9 mouse cellular contexts compared by ENCODE assay signal in the genomic region with DNA sequence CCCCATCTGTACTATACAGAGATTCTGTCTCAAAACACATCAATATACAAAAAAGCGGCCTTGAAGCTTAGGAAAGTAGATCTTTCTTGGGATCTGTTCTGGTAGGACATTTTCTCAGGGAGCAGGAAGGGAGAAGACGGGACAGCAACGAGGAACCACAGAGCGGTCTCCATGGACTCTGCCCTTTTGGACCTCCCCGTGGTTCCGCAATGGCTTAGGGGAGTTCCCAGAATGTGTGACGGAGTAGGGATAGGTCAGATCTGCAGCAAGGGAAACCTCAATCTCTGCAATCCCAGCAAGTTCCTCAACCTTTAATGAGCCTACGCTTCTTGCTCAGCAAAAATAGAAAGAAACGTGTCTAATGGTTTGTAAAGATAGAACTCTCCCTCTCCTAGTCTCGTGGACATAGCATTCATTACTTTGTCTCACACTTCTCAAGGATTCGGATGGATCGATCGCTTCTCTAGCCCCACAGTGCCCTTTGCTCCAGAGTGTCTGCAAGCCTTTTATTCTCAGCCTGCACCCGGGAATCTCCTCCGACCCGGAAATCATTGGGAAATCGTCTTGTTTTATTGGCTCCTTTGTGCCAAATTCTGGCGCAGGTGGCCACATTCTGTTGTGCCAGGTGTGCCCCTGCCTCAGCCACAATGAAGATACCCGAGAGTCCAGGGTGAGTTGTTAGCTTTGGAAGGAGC. TPM values are rescaled to one million over a fixed set of nuclear protein-coding genes. Genes with fewer than 3 reads are reported as not detected.
A peak's percentile ranks its signal among the peaks of the same experiment; 100 is the strongest.
DNase-seq lines count a peak whose midpoint lies in the region; ATAC-seq and TF ChIP-seq lines count a peak whose summit lies in the region.
"Had no signal": no experiment of that assay in that cellular context is flagged by ENCODE, and none has a peak within 500 bp of the region (broad histone marks: within the 10 kb centered on the region; RNA-seq: fewer than 3 reads in every experiment).

No protein-coding gene starts in this region.

- H3K9ac ChIP-seq in neural tube, embryonic 13.5 days, result peak overlapping the region; percentile 68

- H3K27me3 ChIP-seq in kidney, adult 2 months (replicated peaks; ENCODE audit: control insufficient read depth, insufficient read depth, low read length), result no peaks in the 10 kb centered on the region
- H3K27me3 ChIP-seq in neural tube, embryonic 13.5 days, result no peaks in the 10 kb centered on the region; the same call in 1 of the 2 replicates

- TF ChIP-seq POLR2A in kidney, adult 2 months (IDR thresholded peaks at IDR 0.05; ENCODE audit: low read depth, low read length), result no peak
- TF ChIP-seq POLR2A in lung, adult 2 months (IDR thresholded peaks at IDR 0.05; ENCODE audit: borderline replicate concordance, extremely low read depth, low read depth, low read length), result peak; percentile 44; the same call in 1 of the 2 replicates

- peak; percentile 77 for DNase-seq in adrenal gland, postnatal 14 days
- DNase-seq in embryo, embryonic 9.5 days (ENCODE audit: extremely low spot score), result peak; percentile 43
- peak; percentile 68 to 69 for DNase-seq in heart, adult 9 months (ENCODE audit: low spot score in 2 of 2)
- DNase-seq in kidney, adult 2 months, result peak; percentile 91
- DNase-seq in lung, adult 2 months, result peak; percentile 69
- DNase-seq in spleen, postnatal 10 days (ENCODE audit: low spot score in 2 of 2), result no peak
- no peak for DNase-seq in thymus, postnatal 25 days

- TF ChIP-seq CTCF in kidney, adult 2 months (conservative IDR thresholded peaks at IDR 0.05; ENCODE audit: insufficient read depth, insufficient read length, low read depth, low read length), result no peak
- TF ChIP-seq CTCF in lung, adult 2 months (IDR thresholded peaks at IDR 0.05; ENCODE audit: insufficient read depth, low read length), result no peak

- 3% methylated on average over 19 of the region's 19 CpGs for WGBS in kidney, adult 2 months
- 13% methylated on average over 19 of the region's 19 CpGs for WGBS in lung, adult 2 months
- WGBS in neural tube, embryonic 13.5 days, result 5% methylated on average over 19 of the region's 19 CpGs

- peak overlapping the region; percentile 34 for H3K27ac ChIP-seq in kidney, adult 2 months (ENCODE audit: insufficient read depth, low read depth, low read length)
- peak overlapping the region; percentile 20; the same call in 1 of the 2 replicates for H3K27ac ChIP-seq in neural tube, embryonic 13.5 days (replicated peaks)

- ATAC-seq in neural tube, embryonic 13.5 days (ENCODE audit: low read depth), result peak; percentile 47; the same call in 1 of the 2 replicates

- no peaks in the 10 kb centered on the region for H3K9me3 ChIP-seq in neural tube, embryonic 13.5 days

- no peaks in the 10 kb centered on the region for H3K36me3 ChIP-seq in kidney, adult 2 months (ENCODE audit: control insufficient read depth, insufficient read depth, low read length)
- no peaks in the 10 kb centered on the region for H3K36me3 ChIP-seq in neural tube, embryonic 13.5 days

- H3K4me2 ChIP-seq in neural tube, embryonic 13.5 days, result peak overlapping the region; percentile 62

- H3K4me3 ChIP-seq in kidney, adult 2 months (ENCODE audit: insufficient read depth, low read depth, low read length), result peak overlapping the region; percentile 79
- peak overlapping the region; percentile 77 for H3K4me3 ChIP-seq in lung, adult 2 months (replicated peaks; ENCODE audit: extremely low read depth, low read depth, low read length)
- H3K4me3 ChIP-seq in neural tube, embryonic 13.5 days, result peak overlapping the region; percentile 47

- peaks cover 8% of the 10 kb centered on the region; the same call in 1 of the 2 replicates for H3K4me1 ChIP-seq in kidney, adult 2 months (ENCODE audit: control insufficient read depth, insufficient read depth, low read length)
- H3K4me1 ChIP-seq in lung, adult 2 months (ENCODE audit: control insufficient read depth, insufficient read depth, low read length), result peaks cover 4% of the 10 kb centered on the region; the same call in 1 of the 2 replicates
- H3K4me1 ChIP-seq in neural tube, embryonic 13.5 days (replicated peaks), result peaks cover 22% of the 10 kb centered on the region

RNA-seq across cellular contexts. Expression of gene Arpin, which starts 0.5 kb away (rescaled TPM):
- total RNA-seq in adrenal gland, postnatal 14 days (2021), result 16.3 and 17.4 TPM in 2 replicates
- 15.4 and 17.0 TPM in 2 replicates for polyA plus RNA-seq in kidney, adult 2 months (2012; rRNA removed)
- 13.1 and 17.2 TPM in 2 replicates for polyA plus RNA-seq in lung, adult 2 months (2012; rRNA removed)
- polyA plus RNA-seq in neural tube, embryonic 13.5 days (2015; fragmentation: Nextera tagmentation; extraction: Ambion mirVana), result 21.6 and 22.8 TPM in 2 replicates
- polyA plus RNA-seq: erythroblast, embryonic 14.5 days had no signal

RNA-seq across cellular contexts. Expression of gene Ap3s2, which starts 15.2 kb away (rescaled TPM):
- total RNA-seq in adrenal gland, postnatal 14 days (2021), result 26.0 and 30.1 TPM in 2 replicates
- polyA plus RNA-seq in kidney, adult 2 months (2012; rRNA removed), result 18.0 and 19.6 TPM in 2 replicates
- polyA plus RNA-seq in lung, adult 2 months (2012; rRNA removed), result 13.1 and 15.6 TPM in 2 replicates
- polyA plus RNA-seq in neural tube, embryonic 13.5 days (2015; fragmentation: Nextera tagmentation; extraction: Ambion mirVana), result 54.4 and 63.4 TPM in 2 replicates

Comparison
In these comparisons a context has a peak if more than half of its experiments do, and no peak if none do; other contexts are left out.
1. DNase-seq: peak in adrenal gland, postnatal 14 days (single experiment), embryo, embryonic 9.5 days (single experiment), heart, adult 9 months (2 of 2), kidney, adult 2 months (single experiment) and lung, adult 2 months (single experiment); none in spleen, postnatal 10 days (0 of 2) and thymus, postnatal 25 days (single experiment).
2. Peak in every context shown above with its lines, with median percentiles within 50 percentile points of each other: H3K4me3 ChIP-seq.